ENCODE assay signal across 9 mouse cellular contexts in the genomic region with DNA sequence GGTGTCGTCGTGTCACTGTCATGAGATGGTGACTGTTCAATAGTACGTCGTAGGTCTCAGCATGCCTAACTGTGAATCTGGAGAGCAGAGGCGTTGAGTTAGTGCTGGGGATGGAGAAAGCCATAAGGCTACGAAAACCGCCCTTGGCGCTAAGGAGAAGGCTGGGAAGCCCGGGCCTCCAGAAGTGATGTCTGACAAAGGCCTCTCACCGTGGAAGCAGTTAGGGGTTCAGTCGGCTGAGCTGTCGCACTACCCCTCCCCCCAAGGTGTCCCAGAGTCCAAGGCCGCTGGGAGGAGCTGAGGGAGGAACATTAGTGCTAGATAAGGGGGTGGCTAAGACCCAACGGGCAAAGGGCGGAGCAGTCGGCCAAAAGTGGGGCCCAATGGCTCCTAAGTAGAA. TPM values are rescaled to one million over a fixed set of nuclear protein-coding genes. Genes with fewer than 3 reads are reported as not detected.
DNase-seq lines count a peak whose midpoint lies in the region; ATAC-seq and TF ChIP-seq lines count a peak whose summit lies in the region.
"Had no signal": no experiment of that assay in that cellular context is flagged by ENCODE, and none has a peak within 500 bp of the region (broad histone marks: within the 10 kb centered on the region; RNA-seq: fewer than 3 reads in every experiment).

No protein-coding gene starts in this region.

- no peak for ATAC-seq in forebrain, embryonic 11.5 days (replicated peaks; ENCODE audit: low FRiP score)
- no peak for ATAC-seq in forebrain, embryonic 13.5 days
- ATAC-seq in limb, embryonic 14.5 days (ENCODE audit: low FRiP score, low read depth), result no peak

- H3K36me3 ChIP-seq in forebrain, embryonic 11.5 days (ENCODE audit: control insufficient read depth, insufficient read depth, low read length), result no peaks in the 10 kb centered on the region
- no peaks in the 10 kb centered on the region for H3K36me3 ChIP-seq in forebrain, embryonic 13.5 days (ENCODE audit: poor library complexity, severe bottlenecking)
- no peaks in the 10 kb centered on the region for H3K36me3 ChIP-seq in limb, embryonic 14.5 days (ENCODE audit: control insufficient read depth, insufficient read depth, low read length)

- DNase-seq in forebrain, embryonic 11.5 days (ENCODE audit: low spot score), result no peak
- DNase-seq in spleen, postnatal 4 days (ENCODE audit: low spot score in 2 of 2), result peak; percentile 29 to 67
- no peak for DNase-seq in spleen, adult 12 weeks (ENCODE audit: low spot score)
- DNase-seq in limb, embryonic 14.5 days (ENCODE audit: low spot score), result no peak
- DNase-seq in thymus, postnatal 25 days, result no peak
- no peak for DNase-seq in urinary bladder, postnatal 14 days (ENCODE audit: low spot score)
- DNase-seq in layer of hippocampus, postnatal 25 days (ENCODE audit: extremely low spot score in 1 of 2, low spot score in 1 of 2), result no peak

- H3K27me3 ChIP-seq in forebrain, embryonic 11.5 days (ENCODE audit: control insufficient read depth, insufficient read depth, low read length), result peaks cover 51% of the 10 kb centered on the region
- H3K27me3 ChIP-seq in forebrain, embryonic 13.5 days, result peaks cover 75% of the 10 kb centered on the region
- H3K27me3 ChIP-seq in limb, embryonic 14.5 days (ENCODE audit: control insufficient read depth, insufficient read depth, low read length), result peaks cover 58% of the 10 kb centered on the region

- no peaks in the 10 kb centered on the region for H3K9me3 ChIP-seq in forebrain, embryonic 11.5 days (ENCODE audit: control insufficient read depth, low read length)
- no peaks in the 10 kb centered on the region for H3K9me3 ChIP-seq in forebrain, embryonic 13.5 days (replicated peaks)
- no peaks in the 10 kb centered on the region for H3K9me3 ChIP-seq in limb, embryonic 14.5 days (ENCODE audit: control insufficient read depth, low read length)

- no peak overlapping the region for H3K27ac ChIP-seq in forebrain, embryonic 11.5 days (ENCODE audit: low read depth, low read length)
- no peak overlapping the region for H3K27ac ChIP-seq in forebrain, embryonic 13.5 days
- no peak overlapping the region for H3K27ac ChIP-seq in limb, embryonic 14.5 days (replicated peaks; ENCODE audit: low read depth, low read length)

- no peak overlapping the region for H3K9ac ChIP-seq in forebrain, embryonic 11.5 days (ENCODE audit: low read length)
- no peak overlapping the region for H3K9ac ChIP-seq in forebrain, embryonic 13.5 days
- H3K9ac ChIP-seq in limb, embryonic 14.5 days (ENCODE audit: low read depth, low read length, severe bottlenecking), result no peak overlapping the region

- H3K4me3 ChIP-seq in forebrain, embryonic 11.5 days (ENCODE audit: low read depth, low read length), result 0 out of 2 replicates have a peak overlapping the region, but pooled peaks have one; percentile 15
- H3K4me3 ChIP-seq in forebrain, embryonic 13.5 days, result no peak overlapping the region
- H3K4me3 ChIP-seq in limb, embryonic 14.5 days (replicated peaks; ENCODE audit: low read length), result peak overlapping the region; percentile 31

- no peak overlapping the region for H3K4me2 ChIP-seq in forebrain, embryonic 11.5 days (ENCODE audit: low read depth, low read length, severe bottlenecking)
- H3K4me2 ChIP-seq in forebrain, embryonic 13.5 days, result no peak overlapping the region
- H3K4me2 ChIP-seq in limb, embryonic 14.5 days (replicated peaks; ENCODE audit: low read depth, low read length, severe bottlenecking), result peak overlapping the region; percentile 48; the same call in 1 of the 2 replicates

- WGBS in forebrain, embryonic 11.5 days, result 6% methylated on average over 16 of the region's 16 CpGs
- WGBS in forebrain, embryonic 13.5 days, result 6% methylated on average over 16 of the region's 16 CpGs
- 3% methylated on average over 16 of the region's 16 CpGs for WGBS in limb, embryonic 14.5 days

- no peak for TF ChIP-seq POLR2A in limb, embryonic 14.5 days (IDR thresholded peaks at IDR 0.05; ENCODE audit: borderline replicate concordance, extremely low read depth, insufficient read depth, insufficient read length)

- H3K4me1 ChIP-seq in forebrain, embryonic 11.5 days (replicated peaks; ENCODE audit: control insufficient read depth, insufficient read depth, low read length), result peaks cover 11% of the 10 kb centered on the region
- peaks cover 10% of the 10 kb centered on the region; the same call in 1 of the 2 replicates for H3K4me1 ChIP-seq in forebrain, embryonic 13.5 days
- H3K4me1 ChIP-seq in limb, embryonic 14.5 days (ENCODE audit: control insufficient read depth, insufficient read depth, low read length), result peaks cover 12% of the 10 kb centered on the region

RNA-seq across cellular contexts. Expression of a gene that starts 0.7 kb away (rescaled TPM):
- polyA plus RNA-seq in forebrain, embryonic 11.5 days (2014; fragmentation: Nextera tagmentation; extraction: Ambion mirVana), result not detected in 2 replicates
- polyA plus RNA-seq in forebrain, embryonic 13.5 days (2015; fragmentation: Nextera tagmentation; extraction: Ambion mirVana), result not detected in 2 replicates
- polyA plus RNA-seq in limb, embryonic 14.5 days (2012; rRNA removed), result 0.06 and 0.09 TPM in 2 replicates
- not detected in 2 replicates for polyA plus RNA-seq in limb, embryonic 14.5 days (2014; fragmentation: Nextera tagmentation; extraction: Ambion mirVana)
- total RNA-seq in layer of hippocampus, postnatal 25 days (2021), result not detected

RNA-seq across cellular contexts. Expression of a gene that starts 10.2 kb away (rescaled TPM):
- polyA plus RNA-seq in forebrain, embryonic 11.5 days (2014; fragmentation: Nextera tagmentation; extraction: Ambion mirVana), result 35.7 and 38.9 TPM in 2 replicates
- polyA plus RNA-seq in forebrain, embryonic 13.5 days (2015; fragmentation: Nextera tagmentation; extraction: Ambion mirVana), result 35.6 and 39.0 TPM in 2 replicates
- 37.1 and 47.9 TPM in 2 replicates for polyA plus RNA-seq in limb, embryonic 14.5 days (2012; rRNA removed)
- polyA plus RNA-seq in limb, embryonic 14.5 days (2014; fragmentation: Nextera tagmentation; extraction: Ambion mirVana), result 29.7 and 34.5 TPM in 2 replicates
- 10 to 100 TPM; 24.2 to 30.3 TPM for total RNA-seq in layer of hippocampus, postnatal 25 days (2021)

RNA-seq across cellular contexts. Expression of a gene that starts 38.4 kb away (rescaled TPM):
- polyA plus RNA-seq in forebrain, embryonic 11.5 days (2014; fragmentation: Nextera tagmentation; extraction: Ambion mirVana), result not detected in 2 replicates
- polyA plus RNA-seq in forebrain, embryonic 13.5 days (2015; fragmentation: Nextera tagmentation; extraction: Ambion mirVana), result not detected in 2 replicates
- not detected in 2 replicates for polyA plus RNA-seq in limb, embryonic 14.5 days (2012; rRNA removed)
- not detected in 2 replicates for polyA plus RNA-seq in limb, embryonic 14.5 days (2014; fragmentation: Nextera tagmentation; extraction: Ambion mirVana)
- not detected for total RNA-seq in layer of hippocampus, postnatal 25 days (2021)
- polyA plus RNA-seq: cortical plate, adult 2 months had no signal

RNA-seq across cellular contexts. Expression of a gene that starts 39.1 kb away (rescaled TPM):
- polyA plus RNA-seq in forebrain, embryonic 11.5 days (2014; fragmentation: Nextera tagmentation; extraction: Ambion mirVana), result 73.2 and 78.7 TPM in 2 replicates
- 155 and 158 TPM in 2 replicates for polyA plus RNA-seq in forebrain, embryonic 13.5 days (2015; fragmentation: Nextera tagmentation; extraction: Ambion mirVana)
- 38.5 and 40.0 TPM in 2 replicates for polyA plus RNA-seq in limb, embryonic 14.5 days (2012; rRNA removed)
- 83.8 and 86.0 TPM in 2 replicates for polyA plus RNA-seq in limb, embryonic 14.5 days (2014; fragmentation: Nextera tagmentation; extraction: Ambion mirVana)
- 10 to 100 TPM; 62.0 to 62.7 TPM for total RNA-seq in layer of hippocampus, postnatal 25 days (2021)

RNA-seq across cellular contexts. Expression of a gene that starts 43.4 kb away (rescaled TPM):
- 30.6 and 32.2 TPM in 2 replicates for polyA plus RNA-seq in forebrain, embryonic 11.5 days (2014; fragmentation: Nextera tagmentation; extraction: Ambion mirVana)
- 21.5 and 25.6 TPM in 2 replicates for polyA plus RNA-seq in forebrain, embryonic 13.5 days (2015; fragmentation: Nextera tagmentation; extraction: Ambion mirVana)
- 42.7 and 60.4 TPM in 2 replicates for polyA plus RNA-seq in limb, embryonic 14.5 days (2012; rRNA removed)
- polyA plus RNA-seq in limb, embryonic 14.5 days (2014; fragmentation: Nextera tagmentation; extraction: Ambion mirVana), result 27.6 and 33.7 TPM in 2 replicates
- total RNA-seq in layer of hippocampus, postnatal 25 days (2021), result 10 to 100 TPM; 53.5 to 58.2 TPM

Comparison
In these comparisons a context has a peak if more than half of its experiments do, and no peak if none do; other contexts are left out.
1. DNase-seq: peak in spleen, postnatal 4 days (2 of 2); none in forebrain, embryonic 11.5 days (single experiment), spleen, adult 12 weeks (single experiment), limb, embryonic 14.5 days (single experiment), thymus, postnatal 25 days (single experiment), urinary bladder, postnatal 14 days (single experiment) and layer of hippocampus, postnatal 25 days (0 of 2).